Mouse (Mus musculus): Measurements from ENCODE around the gene Nfkbiz.
A peak's percentile ranks its signal among the peaks of the same experiment; 100 is the strongest.

Gene Nfkbiz

GRCm38 (mm10) chr16:55832040-55832439 lies 6.7 kb downstream of the Nfkbiz start:
- DNase-seq = no peak

GRCm38 (mm10) chr16:55831451-55831850 lies 7.2 kb downstream of the Nfkbiz start:
- DNase-seq = no peak

- DNase-seq = no peak
Observed at GRCm38 (mm10) chr16:55823398-55824155, 15.1 kb downstream of the Nfkbiz start.

- DNase-seq = no peak
Observed at GRCm38 (mm10) chr16:55822741-55823397, 15.8 kb downstream of the Nfkbiz start.

GRCm38 (mm10) chr16:55821997-55822740 lies 16.5 kb downstream of the Nfkbiz start:
- DNase-seq = peak; percentile 93

GRCm38 (mm10) chr16:55821571-55821981 lies 17.1 kb downstream of the Nfkbiz start:
- no peak for DNase-seq

GRCm38 (mm10) chr16:55820916-55821570 lies 17.7 kb downstream of the Nfkbiz start:
- no peak for DNase-seq

GRCm38 (mm10) chr16:55820161-55820915 lies 18.4 kb downstream of the Nfkbiz start:
- DNase-seq = no peak

GRCm38 (mm10) chr16:55819186-55819861 lies 19.4 kb downstream of the Nfkbiz start:
- peak; percentile 31 for DNase-seq

GRCm38 (mm10) chr16:55817717-55818515 lies 20.8 kb downstream of the Nfkbiz start:
- no peak for DNase-seq

- no peak for DNase-seq
Observed at GRCm38 (mm10) chr16:55816202-55816941, 22.3 kb downstream of the Nfkbiz start.

- no peak for DNase-seq
Observed at GRCm38 (mm10) chr16:55815466-55815865, 23.2 kb downstream of the Nfkbiz start.

GRCm38 (mm10) chr16:55814686-55815085 lies 24.0 kb downstream of the Nfkbiz start:
- DNase-seq = no peak

GRCm38 (mm10) chr16:55813916-55814315 lies 24.8 kb downstream of the Nfkbiz start:
- DNase-seq = no peak

- DNase-seq = no peak
Observed at GRCm38 (mm10) chr16:55811792-55812191, 26.9 kb downstream of the Nfkbiz start.

- DNase-seq = no peak
Observed at GRCm38 (mm10) chr16:55809779-55810514, 28.8 kb downstream of the Nfkbiz start.

GRCm38 (mm10) chr16:55809345-55809744 lies 29.4 kb downstream of the Nfkbiz start:
- no peak for DNase-seq

- no peak for DNase-seq
Observed at GRCm38 (mm10) chr16:55807505-55807932, 31.2 kb downstream of the Nfkbiz start.

- DNase-seq = no peak
Observed at GRCm38 (mm10) chr16:55804799-55805198, 33.9 kb downstream of the Nfkbiz start.

Data from cerebellum, adult 11 months (tissue).